Mouse (Mus musculus) forebrain, embryonic 16.5 days (tissue): ENCODE results near the gene Draxin. TPM values are rescaled to one million over a fixed set of nuclear protein-coding genes. Genes with fewer than 3 reads are reported as not detected.

ENCODE experiments used
- ATAC-seq: fragments of 200-750 bp; cut with Nextera tagmentation; 2 replicates; pipeline ENCODE4 v1.8.0; 2017; ENCODE audit warnings: mild to moderate bottlenecking, moderate library complexity
- H3K27ac ChIP-seq: fragments of 300-500 bp; sonication (generic); 2 replicates; pipeline ENCODE4 v1.5.1; 2014; ENCODE audit warnings: low read length, control low read depth
- H3K27me3 ChIP-seq: fragments of 300-500 bp; sonication (generic); replicated peaks from 2 replicates; pipeline ENCODE4 v1.6.1; 2014; ENCODE audit warnings: low read length; ENCODE audit not compliant: control insufficient read depth, insufficient read depth
- H3K36me3 ChIP-seq: fragments of 300-500 bp; sonication (generic); 2 replicates; pipeline ENCODE4 v1.6.1; 2014; ENCODE audit not compliant: control insufficient read depth, insufficient read depth
- H3K4me1 ChIP-seq: fragments of 300-500 bp; sonication (generic); replicated peaks from 2 replicates; pipeline ENCODE4 v1.6.1; 2014; ENCODE audit warnings: low read length; ENCODE audit not compliant: control insufficient read depth, insufficient read depth
- H3K4me2 ChIP-seq: fragments of 300-500 bp; sonication (generic); 2 replicates; pipeline ENCODE4 v1.6.1; 2014; ENCODE audit warnings: mild to moderate bottlenecking, low read length, control low read depth
- H3K4me3 ChIP-seq: fragments of 300-500 bp; sonication (generic); replicated peaks from 2 replicates; pipeline ENCODE4 v1.5.1; 2014; ENCODE audit warnings: mild to moderate bottlenecking, low read length, control low read depth
- H3K9ac ChIP-seq: fragments of 300-500 bp; sonication (generic); replicated peaks from 2 replicates; pipeline ENCODE4 v1.6.1; 2014; ENCODE audit warnings: low read depth, low read length, control low read depth
- H3K9me3 ChIP-seq: fragments of 300-500 bp; sonication (generic); 2 replicates; pipeline ENCODE4 v1.6.1; 2016; ENCODE audit warnings: low read length; ENCODE audit not compliant: control insufficient read depth
- WGBS: fragments of 180-500 bp; shearing (Covaris S2); extraction: QIAGEN DNeasy Blood & Tissue Kit; methylation state at CpG from one replicate; pipeline ENCODE4 v1.1.7; 2014; 5-methylcytosine and 5-hydroxymethylcytosine counted together
- polyA plus RNA-seq: library from polyadenylated mRNA; unstranded; fragments of >200 nt; fragmentation: Nextera tagmentation; extraction: Ambion mirVana; gene quantifications from 2 replicates; pipeline ENCODE4 v1.2.1, GENCODE M21; 2015

The Draxin gene
- polyA plus RNA-seq, 1 experiment from 2014 or later: 23.5 TPM

DNA sequence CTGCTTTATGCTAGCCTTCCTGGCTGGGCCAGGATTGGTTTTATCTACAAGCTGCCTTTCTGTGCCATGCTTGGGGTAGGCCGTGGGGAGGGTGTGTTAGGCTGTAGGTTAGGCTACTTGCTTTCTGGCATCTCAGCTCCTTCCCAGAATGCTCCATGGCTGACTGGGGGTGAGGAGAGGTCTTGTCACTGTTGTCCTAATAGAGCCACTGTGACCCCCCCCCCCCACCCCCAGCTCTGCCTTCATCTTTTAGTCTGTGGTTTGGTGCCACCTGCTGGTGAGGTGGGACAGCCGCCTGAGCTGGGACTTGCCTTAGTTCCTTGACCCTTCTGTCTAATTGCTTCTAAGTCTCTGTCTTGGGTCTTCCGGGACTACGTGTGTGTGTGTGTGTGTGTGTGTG lies 36.5 kb upstream of the Draxin start:
- ATAC-seq: no peak; the same call in 1 of the 2 replicates
- Histone ChIP-seq H3K9me3 (no peaks in the 10 kb centered on the region), H3K4me1 (peaks cover 26% of the 10 kb centered on the region), H3K9ac (0 out of 2 replicates have a peak overlapping the region, but pooled peaks have one; percentile 7), H3K4me3 (peak overlapping the region; percentile 1; the same call in 1 of the 2 replicates), H3K27me3 (peaks cover 45% of the 10 kb centered on the region), H3K4me2 (peak overlapping the region; percentile 29), H3K36me3 (no peaks in the 10 kb centered on the region), H3K27ac (0 out of 2 replicates have a peak overlapping the region, but pooled peaks have one; percentile 29)
- 8% methylated on average over 2 of the region's 4 CpGs for WGBS

DNA sequence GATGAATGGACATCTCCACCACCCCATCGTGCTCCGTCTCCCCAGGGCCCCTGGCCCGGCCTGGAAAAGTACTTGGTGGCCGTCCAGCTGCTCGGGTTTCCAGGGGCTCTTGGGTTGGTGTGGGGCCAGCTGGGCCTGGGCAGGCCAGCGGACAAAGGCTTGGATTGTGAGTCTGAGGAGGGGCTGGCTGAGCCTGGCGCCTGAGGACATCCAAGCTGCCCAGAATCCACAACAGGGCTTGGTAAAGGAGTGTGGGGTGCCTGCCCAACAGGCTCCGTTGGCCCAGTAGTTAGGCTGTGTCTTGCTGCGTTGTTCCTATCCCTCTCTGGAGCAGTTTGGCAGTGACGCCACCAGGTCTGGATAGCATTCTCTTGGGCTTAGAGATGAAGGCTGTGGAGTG lies 35.9 kb upstream of the Draxin start:
- Histone ChIP-seq H3K36me3 (no peaks in the 10 kb centered on the region), H3K4me2 (peak overlapping the region; percentile 29), H3K27ac (0 out of 2 replicates have a peak overlapping the region, but pooled peaks have one; percentile 29), H3K27me3 (peaks cover 41% of the 10 kb centered on the region), H3K4me1 (peaks cover 26% of the 10 kb centered on the region), H3K4me3 (peak overlapping the region; percentile 1; the same call in 1 of the 2 replicates), H3K9me3 (no peaks in the 10 kb centered on the region), H3K9ac (peak overlapping the region; percentile 7; the same call in 1 of the 2 replicates)
- peak; percentile 81 for ATAC-seq
- WGBS: 3% methylated on average over 10 of the region's 10 CpGs

DNA sequence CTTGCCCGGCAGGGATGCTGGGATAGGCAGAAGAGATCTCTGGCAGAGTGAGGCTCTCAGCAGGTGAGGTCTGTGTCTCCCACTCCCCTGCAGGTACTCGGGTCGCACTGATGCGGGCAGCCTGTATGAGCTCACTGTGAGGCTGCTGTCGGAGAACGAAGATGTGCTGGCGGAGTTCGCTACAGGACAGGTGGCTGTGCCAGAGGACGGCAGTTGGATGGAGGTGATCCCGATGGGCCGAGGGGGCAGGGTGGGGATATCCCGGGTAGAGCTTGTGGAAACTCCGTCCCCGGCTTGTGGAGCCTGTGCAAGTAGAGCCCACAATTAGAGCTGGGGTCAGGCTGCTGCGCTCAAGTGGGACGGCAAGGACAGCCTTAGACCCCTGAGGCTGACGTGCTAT lies 35.1 kb upstream of the Draxin start:
- H3K4me2 ChIP-seq: no peak overlapping the region
- WGBS: 5% methylated on average over 17 of the region's 17 CpGs
- H3K4me1 ChIP-seq: peaks cover 29% of the 10 kb centered on the region
- no peak overlapping the region for H3K27ac ChIP-seq
- ATAC-seq: no peak
- no peaks in the 10 kb centered on the region for H3K36me3 ChIP-seq
- H3K27me3 ChIP-seq: peaks cover 47% of the 10 kb centered on the region
- no peak overlapping the region for H3K4me3 ChIP-seq
- no peak overlapping the region for H3K9ac ChIP-seq
- no peaks in the 10 kb centered on the region for H3K9me3 ChIP-seq

DNA sequence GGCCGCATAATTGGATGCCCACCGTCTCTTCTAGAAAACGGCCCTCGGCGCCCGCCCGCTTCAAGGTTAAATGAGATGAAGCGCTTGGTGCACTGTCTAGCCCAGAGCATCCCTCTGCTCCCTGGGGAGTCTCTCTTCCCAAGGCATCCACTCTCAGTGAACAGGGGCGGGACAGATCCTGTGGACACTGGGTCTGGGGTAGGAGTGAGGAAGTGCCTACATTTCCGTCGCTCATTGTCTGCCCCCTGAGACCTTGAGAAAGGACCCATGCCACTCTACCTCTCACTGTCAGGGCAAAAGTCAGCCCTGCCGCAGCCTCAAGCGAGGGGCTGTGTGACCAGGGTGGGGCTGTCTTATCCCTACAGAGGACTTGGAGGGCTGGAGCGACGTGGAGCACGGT lies 34.0 kb upstream of the Draxin start:
- H3K27ac ChIP-seq: no peak overlapping the region
- WGBS: 3% methylated on average over 16 of the region's 16 CpGs

DNA sequence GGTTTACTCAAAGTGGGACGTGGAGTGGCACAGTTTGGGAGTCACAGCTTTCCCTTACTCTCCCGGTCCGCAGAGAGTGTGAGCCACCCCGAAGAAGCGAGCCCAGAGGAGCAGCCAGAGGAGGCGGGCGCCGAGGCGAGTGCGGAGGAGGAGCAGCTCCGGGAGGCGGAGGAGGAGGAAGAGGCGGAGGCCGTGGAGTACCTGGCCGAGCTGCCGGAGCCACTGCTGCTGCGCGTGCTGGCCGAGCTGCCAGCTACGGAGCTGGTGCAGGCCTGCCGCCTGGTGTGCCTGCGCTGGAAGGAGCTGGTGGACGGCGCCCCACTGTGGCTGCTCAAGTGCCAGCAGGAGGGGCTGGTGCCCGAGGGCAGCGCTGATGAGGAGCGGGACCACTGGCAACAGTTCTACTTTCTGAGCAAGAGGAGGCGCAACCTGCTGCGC lies 33.5 kb upstream of the Draxin start:
- Histone ChIP-seq H3K9ac (peak overlapping the region; percentile 46), H3K4me1 (peaks cover 31% of the 10 kb centered on the region), H3K27me3 (peaks cover 39% of the 10 kb centered on the region), H3K9me3 (no peaks in the 10 kb centered on the region), H3K4me3 (peak overlapping the region; percentile 33), H3K27ac (no peak overlapping the region), H3K36me3 (no peaks in the 10 kb centered on the region), H3K4me2 (peak overlapping the region; percentile 60)
- under 1% methylated on average over 29 of the region's 29 CpGs for WGBS
- ATAC-seq: no peak

More for the DNA sequence above, 34.0 kb upstream of the Draxin start:
- Histone ChIP-seq H3K27me3 (peaks cover 40% of the 10 kb centered on the region), H3K4me1 (peaks cover 31% of the 10 kb centered on the region), H3K9ac (no peak overlapping the region), H3K4me2 (peak overlapping the region; percentile 60), H3K36me3 (no peaks in the 10 kb centered on the region), H3K4me3 (peak overlapping the region; percentile 33), H3K9me3 (no peaks in the 10 kb centered on the region)
- ATAC-seq: no peak

DNA sequence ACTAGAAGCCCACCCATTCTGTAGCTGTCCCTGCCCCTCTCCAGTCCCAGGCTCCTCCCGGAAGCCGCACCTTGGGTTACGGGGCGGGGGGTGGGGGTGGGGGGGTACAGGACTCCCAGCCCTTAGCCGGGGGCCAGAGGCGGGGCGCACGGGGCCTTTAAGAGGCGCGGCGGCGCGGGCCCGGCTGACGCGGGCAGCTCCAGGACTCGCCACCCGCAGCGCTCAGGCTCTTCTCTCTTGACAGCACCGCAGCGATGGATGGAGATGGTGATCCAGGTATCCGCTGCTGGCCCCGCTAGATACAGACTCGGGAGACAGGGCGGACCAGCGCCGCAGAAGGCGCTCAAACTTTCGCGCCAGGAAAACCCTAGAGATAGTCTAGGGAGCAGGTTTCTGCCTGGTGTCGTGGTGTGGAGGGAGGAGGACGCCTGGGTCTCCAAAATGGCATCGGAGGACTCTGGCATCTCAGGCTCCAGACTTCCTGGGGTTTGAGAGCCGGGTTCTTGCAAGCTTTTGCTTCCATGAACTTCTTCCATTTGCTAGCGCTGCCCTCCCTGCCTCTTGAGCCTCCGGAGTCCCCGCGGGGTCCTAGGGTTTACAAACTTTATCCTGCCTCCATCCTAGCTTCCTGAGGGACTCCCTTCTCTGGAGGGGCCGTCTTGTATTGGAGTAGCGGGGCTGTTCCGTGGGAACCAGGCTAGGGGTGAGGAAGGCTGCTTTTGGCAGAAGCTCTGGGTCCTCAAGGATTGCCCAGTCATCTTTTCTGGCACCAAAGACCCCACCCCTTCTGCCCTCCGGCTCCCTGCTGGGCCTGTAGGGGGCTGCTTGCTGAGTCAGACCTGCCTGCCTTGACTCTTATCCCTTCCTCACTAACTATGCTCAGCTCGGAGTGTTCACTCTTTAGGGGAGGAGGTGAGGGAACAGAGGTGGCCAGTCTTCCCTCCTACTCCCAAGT lies 30.2 kb upstream of the Draxin start, which contains the start of the genes Fbxo44 and Fbxo2:
Gene Fbxo44, minus strand, starts transcription at position 47 of the 955 bp plus-strand sequence.
Gene Fbxo2, plus strand, starts transcription at position 186 of the 955 bp plus-strand sequence.
- H3K4me3 ChIP-seq: peak within 1 kb of the TSS; percentile 73
- H3K27me3 ChIP-seq: peaks cover 31% of the 10 kb centered on the region
- peak within 1 kb of the TSS; percentile 77 for H3K9ac ChIP-seq
- peak; percentile 70 for ATAC-seq
- peak within 1 kb of the TSS; percentile 62 for H3K4me2 ChIP-seq
- under 1% methylated on average over 43 of the region's 43 CpGs for WGBS
- peak within 1 kb of the TSS; percentile 70 for H3K27ac ChIP-seq
- peaks cover 26% of the 10 kb centered on the region for H3K4me1 ChIP-seq
- H3K36me3 ChIP-seq: peaks cover 4% of the 10 kb centered on the region
- H3K9me3 ChIP-seq: no peaks in the 10 kb centered on the region

DNA sequence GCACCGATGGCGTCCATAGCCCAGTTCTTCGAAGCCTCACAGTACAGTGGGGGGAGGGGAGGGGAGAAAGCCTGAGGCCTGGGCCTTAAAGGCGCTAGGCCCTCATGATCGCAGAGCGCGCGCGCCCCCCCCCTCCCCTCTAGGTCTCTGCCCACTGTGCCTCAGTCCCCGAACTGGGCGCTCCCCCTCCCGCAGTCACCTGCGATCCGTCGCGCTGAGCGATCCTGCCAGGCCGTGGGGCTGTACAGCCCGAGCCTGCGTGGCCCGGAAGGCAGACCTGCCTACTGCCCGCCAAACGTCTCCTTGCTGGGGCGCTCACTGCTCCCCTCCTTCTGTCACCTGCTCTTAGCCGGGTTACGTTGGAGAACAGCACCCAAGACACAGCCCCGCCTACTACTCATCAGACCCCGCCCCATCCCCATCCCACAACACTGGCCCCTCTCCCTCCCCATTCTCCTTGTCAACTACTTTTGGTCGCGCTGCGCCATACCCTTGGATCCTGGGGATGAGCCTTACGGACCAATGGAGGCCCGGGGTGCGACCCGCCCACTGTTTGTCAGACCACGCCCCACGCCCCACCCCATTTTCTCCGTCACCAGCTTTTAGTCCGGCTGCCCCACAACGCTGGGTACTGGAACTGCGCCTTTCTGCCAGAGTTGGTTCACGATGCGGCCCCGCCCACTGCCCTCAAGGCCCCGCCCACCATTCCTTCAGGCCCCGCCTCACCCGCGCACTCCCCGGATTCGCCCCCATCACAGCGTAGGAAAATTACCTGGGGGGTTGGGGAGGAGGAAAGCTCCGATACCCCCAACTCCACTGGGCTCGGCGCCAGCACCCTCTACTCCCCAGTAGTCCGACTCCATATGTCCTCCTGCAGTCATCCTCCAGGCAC lies 29.3 kb upstream of the Draxin start:
- WGBS: under 1% methylated on average over 47 of the region's 55 CpGs
- peak; percentile 86 for ATAC-seq
- Histone ChIP-seq H3K27me3 (peaks cover 23% of the 10 kb centered on the region), H3K27ac (peak overlapping the region; percentile 70), H3K4me2 (peak overlapping the region; percentile 62), H3K36me3 (peaks cover 8% of the 10 kb centered on the region), H3K4me3 (peak overlapping the region; percentile 73), H3K9ac (peak overlapping the region; percentile 77), H3K9me3 (no peaks in the 10 kb centered on the region), H3K4me1 (peaks cover 23% of the 10 kb centered on the region)

DNA sequence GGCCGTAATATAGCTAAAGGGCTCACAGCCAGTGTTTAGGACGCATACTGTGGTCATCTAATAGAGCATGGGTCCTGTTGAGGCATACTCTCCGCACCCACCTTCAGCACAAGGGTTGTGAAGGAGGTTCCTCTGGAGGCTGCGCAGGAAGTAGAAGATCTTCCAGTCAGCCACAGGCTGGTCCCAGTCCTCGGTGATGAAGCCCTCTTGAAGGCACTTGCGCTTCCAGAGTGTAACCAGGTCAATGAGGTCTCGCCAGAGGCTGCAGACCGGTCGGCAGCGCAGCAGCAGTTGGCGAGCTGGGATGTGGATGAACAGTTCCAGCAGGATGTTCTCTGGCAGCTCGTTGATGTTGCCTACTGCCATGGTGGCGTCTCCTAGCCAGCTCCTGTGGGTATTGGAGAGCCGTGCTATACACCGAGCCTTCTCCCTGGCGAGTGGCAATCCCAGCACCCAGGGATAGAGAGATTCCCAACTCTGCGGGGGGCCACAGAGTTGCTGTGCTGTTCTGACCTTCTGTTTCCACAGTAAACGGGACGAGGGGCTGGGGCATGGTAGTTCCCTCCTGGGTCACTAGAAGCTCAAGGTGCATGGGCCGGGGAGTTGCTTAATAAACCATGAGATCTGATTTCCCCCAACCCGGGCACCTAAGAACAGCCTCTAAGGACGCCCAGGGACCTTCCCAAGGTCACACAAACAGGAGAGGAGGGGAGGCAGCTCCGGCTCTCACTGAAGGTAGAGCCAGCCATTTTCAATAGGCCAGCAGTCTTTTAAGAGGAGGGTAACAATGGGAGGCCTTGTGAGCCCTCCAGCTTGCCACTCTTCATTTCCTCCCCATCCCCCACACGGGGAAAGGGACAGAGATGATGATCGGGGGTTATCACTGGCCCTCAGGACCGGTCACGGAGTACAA lies 28.2 kb upstream of the Draxin start:
- peak; percentile 8 for ATAC-seq
- H3K4me1 ChIP-seq: peaks cover 14% of the 10 kb centered on the region
- H3K9ac ChIP-seq: peak overlapping the region; percentile 77
- WGBS: 21% methylated on average over 27 of the region's 27 CpGs
- H3K4me3 ChIP-seq: peak overlapping the region; percentile 73
- H3K27me3 ChIP-seq: peaks cover 15% of the 10 kb centered on the region
- H3K4me2 ChIP-seq: peak overlapping the region; percentile 62
- H3K27ac ChIP-seq: peak overlapping the region; percentile 70
- H3K9me3 ChIP-seq: no peaks in the 10 kb centered on the region
- H3K36me3 ChIP-seq: peaks cover 8% of the 10 kb centered on the region
